Mouse (Mus musculus) left cerebral cortex, postnatal 25 days (tissue): Measurements from ENCODE around the gene Klf6. TPM values are rescaled to one million over a fixed set of nuclear protein-coding genes. Genes with fewer than 3 reads are reported as not detected.

ENCODE experiments used
- DNase-seq, 2 experiments: peaks; one replicate each; pipeline ENCODE4 v3.0.0; 2022; ENCODE audit warnings: low spot score in 2 of 2, mixed read lengths in 1 of 2
- intact Hi-C: fragments of 180-260 bp; cut with DNase I; formaldehyde crosslinking; loops from one replicate; pipeline ENCODE4 v1.15.1; 2025
- microRNA-seq, 2 experiments: library from miRNA; unstranded; fragments of <30 nt; microRNA quantifications; one replicate each; pipeline ENCODE4 v1.2.0; 2022
- total RNA-seq, 2 experiments: library from RNA; stranded (reverse); gene quantifications; 2 replicates each; pipeline ENCODE4 v1.2.3; 2021

Klf6 gene
- total RNA-seq, 2 experiments from 2014 or later: 54.5 to 58.2 TPM

DNA sequence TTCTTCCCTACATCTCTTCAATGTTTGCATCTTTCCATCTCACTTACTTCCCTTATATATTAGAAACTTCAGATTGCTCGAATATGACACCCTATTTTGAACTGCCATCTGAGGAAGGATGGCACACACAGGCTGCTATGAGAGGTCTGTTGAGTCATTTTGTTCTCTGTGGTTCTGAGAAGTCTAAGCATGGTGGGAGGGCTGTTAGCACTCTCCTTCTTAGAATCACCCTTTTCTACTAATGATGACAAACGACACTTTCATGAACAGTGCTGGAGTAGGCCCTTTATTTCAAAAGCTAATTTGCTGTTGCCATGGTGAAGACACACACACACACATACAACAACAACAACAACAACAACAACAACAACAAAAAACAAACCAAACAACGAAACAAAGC lies 28.8 kb downstream of the Klf6 start:
- intact Hi-C loops: no loop called here
- no peak for DNase-seq

DNA sequence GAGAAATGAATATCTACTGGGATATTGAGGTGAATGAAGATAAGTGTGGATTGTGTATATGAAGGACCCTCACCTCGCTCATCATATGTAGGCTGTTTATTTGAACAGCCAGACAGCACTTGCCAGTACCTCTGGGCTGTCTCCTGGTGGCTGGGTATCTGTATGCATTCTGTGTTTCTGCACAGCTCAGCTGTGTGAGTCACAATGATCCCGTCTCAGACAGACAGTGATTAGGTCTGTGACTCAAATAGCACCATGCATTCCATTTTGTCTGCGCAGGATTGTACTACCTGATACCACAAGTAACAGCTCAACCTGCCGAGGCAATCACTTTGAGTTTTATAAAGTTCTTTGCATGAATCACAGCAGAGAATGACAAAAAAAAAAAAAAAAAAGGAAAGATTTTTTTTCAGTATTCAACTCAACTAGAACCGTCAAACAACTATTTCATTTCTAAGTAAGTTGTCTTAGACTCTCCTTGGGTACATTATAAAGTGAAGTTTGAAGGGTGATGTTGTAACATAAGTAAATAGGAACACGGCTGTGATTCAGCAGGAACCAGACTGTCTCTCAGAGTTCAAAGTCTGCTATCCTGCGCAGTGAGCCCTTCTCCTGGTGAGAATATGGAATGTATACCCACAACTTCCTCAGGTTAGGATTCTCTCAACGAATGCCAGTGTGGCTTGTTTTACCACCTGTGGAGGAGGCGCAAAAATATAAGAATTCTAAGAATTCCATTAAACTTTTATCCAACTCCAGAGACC lies 31.6 kb downstream of the Klf6 start:
- intact Hi-C loops: no loop called here

DNA sequence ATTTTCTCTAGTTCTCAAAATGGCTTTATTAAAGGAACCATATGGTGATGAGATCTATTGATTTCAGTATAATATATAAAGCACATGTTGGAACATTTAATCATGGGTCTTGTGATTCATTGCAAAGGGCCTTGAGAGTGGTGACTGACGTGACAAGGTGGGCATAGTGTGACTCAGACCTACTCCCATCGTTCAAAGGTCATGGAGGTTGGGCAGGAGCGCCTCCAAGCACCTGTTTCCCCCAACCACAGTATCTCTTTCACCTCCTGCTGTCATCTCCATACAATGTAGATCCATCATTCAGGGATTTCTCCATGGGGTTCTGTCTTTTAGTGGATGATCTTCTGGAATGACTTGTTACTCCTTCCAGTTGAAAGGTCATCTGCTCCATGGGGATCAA lies 33.6 kb downstream of the Klf6 start:
- no peak for DNase-seq
- intact Hi-C loops: no loop called here

More for the DNA sequence above, 31.6 kb downstream of the Klf6 start:
- peak in 1 of 2 experiments; percentile 26 for DNase-seq

DNA sequence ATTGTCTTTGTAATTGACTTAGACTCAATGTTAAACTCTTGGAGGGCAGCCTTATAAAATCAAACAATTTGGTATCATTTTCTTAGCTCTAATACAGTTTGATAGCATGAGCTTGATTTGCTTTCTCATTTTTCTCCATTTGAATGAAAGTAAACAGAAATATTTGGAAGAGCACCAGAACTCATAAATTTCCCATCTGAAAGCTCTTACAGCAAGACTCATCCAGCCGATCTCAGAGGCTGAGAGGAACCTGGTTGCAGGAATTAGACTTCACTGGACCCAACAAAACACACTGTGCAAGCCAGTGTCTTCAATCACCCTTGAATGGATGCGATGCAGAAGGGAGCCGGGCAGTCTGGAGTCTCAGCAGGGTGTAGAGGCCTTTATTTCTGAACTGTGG lies 34.6 kb downstream of the Klf6 start:
- intact Hi-C loops: no loop called here
- no peak for DNase-seq

DNA sequence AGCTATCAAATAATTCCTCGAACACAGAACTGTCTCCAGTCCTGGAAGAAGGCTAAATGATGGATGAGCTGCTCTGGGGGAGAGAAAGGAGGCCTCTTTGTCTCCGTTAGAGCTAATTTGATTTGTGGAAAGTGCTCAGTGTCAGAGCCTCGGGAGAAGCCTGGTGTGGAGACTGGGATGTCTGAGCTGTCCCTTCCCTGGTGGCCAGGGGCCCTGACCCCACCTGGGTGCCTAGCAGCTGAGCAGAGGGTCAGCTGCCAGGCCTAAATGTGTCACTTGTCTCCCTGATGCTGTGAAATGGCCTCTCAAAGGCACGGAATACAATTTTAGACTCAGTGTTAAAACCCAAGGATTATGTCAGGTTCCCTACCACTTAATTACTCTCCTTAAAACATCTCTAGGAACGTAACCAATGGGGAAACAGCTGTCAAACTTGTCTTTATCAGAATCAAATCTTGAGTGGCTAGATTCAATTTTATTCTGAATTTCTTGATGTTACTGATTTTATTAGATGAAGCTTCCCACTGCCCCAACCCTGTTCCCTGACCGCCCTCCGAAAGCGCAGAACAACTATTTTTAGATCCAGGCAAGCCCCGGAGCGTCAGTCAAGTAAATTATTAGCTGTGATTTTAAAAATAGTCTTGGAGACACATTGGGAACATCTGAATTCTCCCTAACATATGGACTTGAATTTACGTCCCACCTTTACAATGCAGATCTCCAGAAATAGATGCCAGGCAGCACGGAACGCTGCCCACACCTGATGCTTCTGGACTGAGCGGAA lies 36.1 kb downstream of the Klf6 start:
- intact Hi-C loops: no loop called here
- peak in 1 of 2 experiments; percentile 22 for DNase-seq

DNA sequence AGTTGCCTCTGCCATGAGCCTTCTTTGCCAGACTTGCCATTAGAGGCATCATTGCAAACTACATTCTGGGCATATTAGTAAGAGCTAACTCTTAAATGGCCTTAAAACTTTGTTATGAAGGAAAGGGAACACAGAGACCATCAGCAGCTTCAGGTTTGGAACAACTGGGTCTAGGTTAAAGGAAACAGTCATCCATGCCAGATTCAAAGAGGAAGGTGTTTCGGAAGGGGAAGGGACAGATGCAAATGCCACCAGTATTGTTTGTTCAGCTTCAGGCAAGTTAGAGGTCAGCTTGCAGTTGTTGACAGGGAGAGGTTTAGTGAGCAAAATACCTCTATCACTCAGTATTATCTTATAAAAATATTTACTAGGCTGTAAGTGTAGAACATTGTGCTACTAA lies 37.7 kb downstream of the Klf6 start:
- intact Hi-C loops: no loop called here
- DNase-seq: no peak

DNA sequence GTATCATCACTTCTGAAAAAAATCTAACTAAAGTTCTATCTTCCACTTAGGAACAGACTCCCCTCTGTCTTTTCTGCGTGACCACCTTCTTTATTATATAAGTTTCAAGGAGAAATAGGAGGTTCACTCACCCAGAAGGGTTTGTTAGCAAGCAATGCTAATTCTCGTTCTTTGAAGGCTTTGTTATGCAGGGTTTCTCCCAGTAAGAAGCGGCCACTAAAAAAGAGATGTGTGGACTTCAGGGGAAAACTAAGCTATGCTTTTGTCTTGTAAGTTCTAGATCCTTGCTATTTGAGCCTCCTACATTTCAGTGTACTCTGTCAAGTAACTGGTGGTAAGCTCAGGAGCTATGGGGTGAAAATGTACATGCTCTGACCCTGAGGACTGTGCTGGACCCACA lies 38.4 kb downstream of the Klf6 start:
- intact Hi-C loops: no loop called here
- DNase-seq: no peak

DNA sequence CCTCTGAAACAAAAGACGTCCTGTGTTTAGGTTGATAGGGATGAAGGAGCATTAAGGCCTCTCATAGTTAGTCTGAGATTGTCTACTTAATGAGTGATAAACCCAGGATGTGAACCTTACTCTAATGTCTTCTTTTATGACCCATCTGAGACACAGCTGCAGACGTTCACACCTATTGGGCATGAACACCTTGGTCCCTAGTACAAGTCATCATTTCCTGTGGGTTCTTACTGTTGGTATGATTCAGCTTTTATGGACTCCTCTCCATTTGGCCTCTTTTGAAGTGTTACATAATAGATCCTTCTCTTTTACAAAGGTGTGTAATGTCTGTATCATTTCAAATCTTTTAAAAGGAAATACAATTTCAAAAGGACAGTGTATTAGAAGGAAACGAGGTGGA lies 51.9 kb downstream of the Klf6 start:
- no peak for DNase-seq
- intact Hi-C loops: no loop called here

DNA sequence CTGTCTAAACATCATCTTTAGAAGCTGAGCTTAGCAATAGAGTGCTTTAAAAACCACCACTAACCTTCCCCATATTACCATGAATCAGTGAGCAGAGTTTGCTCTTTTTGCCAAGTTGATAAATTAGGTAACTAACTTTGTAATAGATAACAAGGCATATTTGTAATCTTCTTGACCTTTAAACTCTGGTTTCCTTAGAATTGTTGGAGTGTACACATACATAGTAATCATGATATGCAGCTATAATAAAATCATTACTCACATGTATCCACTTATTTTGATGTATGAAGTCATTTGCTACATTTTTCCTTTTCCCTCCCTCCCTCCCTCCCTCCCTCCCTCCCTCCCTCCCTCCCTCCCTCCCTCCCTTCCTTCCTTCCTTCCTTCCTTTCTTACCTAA lies 56.1 kb downstream of the Klf6 start:
- intact Hi-C loops: no loop called here
- no peak for DNase-seq

DNA sequence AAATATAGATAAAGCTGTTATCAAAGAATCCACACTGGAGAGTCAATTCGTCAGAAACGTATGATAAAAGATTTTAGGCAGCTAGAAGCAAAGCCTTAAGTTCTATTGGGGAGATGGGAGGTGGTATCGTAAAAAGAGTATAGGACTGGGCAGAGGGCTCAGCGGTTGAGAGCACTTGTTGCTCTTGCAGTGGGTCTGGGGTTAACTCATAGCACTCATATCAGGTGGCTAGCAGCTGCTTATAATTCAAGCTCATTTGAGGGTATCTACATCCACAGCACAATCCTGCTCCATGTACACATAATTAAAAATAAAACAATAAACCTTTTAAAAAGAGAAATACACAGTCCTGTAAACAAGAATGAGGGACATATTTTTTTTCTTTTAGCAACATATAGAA lies 58.7 kb downstream of the Klf6 start:
- DNase-seq: no peak
- intact Hi-C loops: no loop called here

Small RNAs within 50 kb of the gene (microRNA-seq; reads per million reads assigned to microRNA genes)
- 0 reads per million in 2 experiments for gene Gm26043
